Mouse (Mus musculus) ovary, adult 2 months (tissue): ENCODE data around the gene Tubgcp6. TPM values are rescaled to one million over a fixed set of nuclear protein-coding genes. Genes with fewer than 3 reads are reported as not detected.

Experiments used
- polyA plus RNA-seq: library from polyadenylated mRNA; depleted of rRNA; stranded (reverse); fragments of >200 nt; gene quantifications from 2 replicates; pipeline ENCODE4 v1.2.3, GENCODE M21; 2012; rRNA removed

The Tubgcp6 gene
- 37.1 and 42.9 TPM in 2 replicates for polyA plus RNA-seq

DNA sequence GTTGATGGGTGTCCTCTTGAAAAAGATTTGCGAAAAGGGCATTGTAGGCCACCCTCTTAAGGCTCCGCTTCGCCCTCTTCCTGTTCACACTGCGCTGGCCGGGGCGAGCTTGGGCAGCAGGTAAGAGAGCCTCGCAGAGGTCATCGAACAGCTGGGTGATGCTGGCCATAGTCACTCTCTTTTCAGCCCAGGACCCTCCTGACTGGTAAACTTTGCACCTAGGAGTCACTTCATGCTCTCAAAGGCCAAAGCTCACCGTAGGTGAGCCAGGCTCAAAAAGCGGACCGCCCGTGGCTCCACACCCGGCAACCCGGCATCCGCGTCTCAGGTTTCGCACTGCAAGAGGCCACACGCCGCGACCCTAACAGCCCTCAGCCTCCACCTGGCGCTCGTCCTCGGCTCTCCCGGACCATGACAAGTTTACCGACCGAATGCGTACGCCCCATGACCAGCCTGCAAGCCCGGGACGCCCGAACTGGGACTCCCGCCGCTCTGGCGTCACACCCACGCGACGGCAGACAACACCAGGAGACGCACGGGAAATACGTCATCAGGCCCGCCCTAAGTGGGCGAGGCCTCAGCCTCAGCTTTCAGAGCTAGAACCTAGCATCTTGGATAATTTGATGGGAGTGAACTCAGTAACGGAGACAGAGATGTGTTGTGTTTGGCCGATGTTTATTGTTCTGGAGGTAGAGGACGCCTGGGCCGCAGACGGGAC lies at the start of gene Tubgcp6:
Gene Tubgcp6 (minus strand): TSS at position 464 of the 718 bp plus-strand sequence.

DNA sequence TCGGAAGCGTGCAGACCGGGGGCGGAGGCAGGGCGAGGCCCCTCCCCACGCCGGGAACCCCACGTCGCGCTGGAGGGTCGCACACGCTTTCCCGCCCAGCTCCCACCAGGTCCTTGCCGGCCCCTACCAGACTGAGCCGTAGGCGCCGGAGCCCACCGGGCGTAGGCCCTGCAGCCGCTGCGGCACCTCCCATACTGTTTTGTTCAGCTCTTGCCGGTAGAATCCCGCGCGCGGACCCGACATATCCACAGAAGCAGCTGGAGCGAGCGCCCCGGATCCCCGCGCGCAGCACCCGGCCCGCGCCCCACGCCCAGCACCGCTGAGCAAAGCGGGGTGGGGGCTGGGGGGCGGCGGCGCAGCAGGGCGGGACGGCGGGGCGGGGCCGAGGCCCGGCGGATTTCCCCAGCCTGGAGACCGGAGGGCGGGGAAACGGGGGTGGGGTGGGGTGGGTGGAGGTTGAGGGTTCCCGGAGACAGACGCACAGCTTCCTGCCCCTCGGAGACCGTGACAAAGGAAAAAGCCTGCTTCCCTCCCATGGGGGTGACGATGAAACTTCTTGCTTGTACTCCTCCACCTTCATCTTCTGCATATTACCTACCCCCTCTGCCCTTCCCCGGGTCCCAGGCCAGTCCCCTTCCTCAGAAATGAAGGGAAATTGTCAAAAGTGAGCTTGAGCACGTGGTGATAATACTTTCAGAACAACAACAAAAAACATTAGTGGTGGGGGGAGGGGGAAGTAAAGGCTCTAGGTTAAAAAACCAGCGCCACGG lies 26.5 kb upstream of the Tubgcp6 start, which contains the start of gene Mapk11:
Gene Mapk11 (minus strand): TSS at position 358 of the 770 bp plus-strand sequence.

DNA sequence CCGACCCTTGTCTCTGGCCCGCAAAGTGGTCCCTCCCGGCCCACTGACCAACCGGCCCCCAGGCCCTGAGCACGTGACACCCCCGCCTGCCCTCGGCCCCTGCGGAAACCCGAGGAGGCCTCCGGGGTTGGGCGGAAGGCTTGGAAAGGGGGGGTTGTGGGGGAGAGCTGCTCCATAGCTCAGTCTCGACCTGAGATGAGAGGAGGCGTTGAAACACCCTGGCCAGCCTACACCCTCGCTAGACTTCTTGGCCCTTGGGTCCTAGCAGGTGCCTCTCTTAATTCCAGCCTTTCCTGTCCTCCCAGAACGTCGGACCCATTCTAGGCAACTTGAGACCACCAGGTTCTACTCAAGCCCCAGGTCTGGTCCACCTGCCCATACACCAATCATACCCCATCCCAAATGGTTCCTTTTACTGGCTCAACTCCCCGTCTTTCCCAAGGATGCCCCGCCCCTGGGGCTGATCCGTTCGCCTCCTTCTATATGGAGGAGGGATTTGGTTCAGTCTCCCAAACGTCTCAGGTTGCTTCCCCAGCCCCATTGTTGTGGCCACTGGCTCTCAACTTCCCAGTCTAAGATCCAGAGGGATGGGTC lies 17.8 kb upstream of the Tubgcp6 start, which contains the start of gene Mapk12:
Gene Mapk12 (minus strand): TSS at position 45 of the 594 bp plus-strand sequence.

DNA sequence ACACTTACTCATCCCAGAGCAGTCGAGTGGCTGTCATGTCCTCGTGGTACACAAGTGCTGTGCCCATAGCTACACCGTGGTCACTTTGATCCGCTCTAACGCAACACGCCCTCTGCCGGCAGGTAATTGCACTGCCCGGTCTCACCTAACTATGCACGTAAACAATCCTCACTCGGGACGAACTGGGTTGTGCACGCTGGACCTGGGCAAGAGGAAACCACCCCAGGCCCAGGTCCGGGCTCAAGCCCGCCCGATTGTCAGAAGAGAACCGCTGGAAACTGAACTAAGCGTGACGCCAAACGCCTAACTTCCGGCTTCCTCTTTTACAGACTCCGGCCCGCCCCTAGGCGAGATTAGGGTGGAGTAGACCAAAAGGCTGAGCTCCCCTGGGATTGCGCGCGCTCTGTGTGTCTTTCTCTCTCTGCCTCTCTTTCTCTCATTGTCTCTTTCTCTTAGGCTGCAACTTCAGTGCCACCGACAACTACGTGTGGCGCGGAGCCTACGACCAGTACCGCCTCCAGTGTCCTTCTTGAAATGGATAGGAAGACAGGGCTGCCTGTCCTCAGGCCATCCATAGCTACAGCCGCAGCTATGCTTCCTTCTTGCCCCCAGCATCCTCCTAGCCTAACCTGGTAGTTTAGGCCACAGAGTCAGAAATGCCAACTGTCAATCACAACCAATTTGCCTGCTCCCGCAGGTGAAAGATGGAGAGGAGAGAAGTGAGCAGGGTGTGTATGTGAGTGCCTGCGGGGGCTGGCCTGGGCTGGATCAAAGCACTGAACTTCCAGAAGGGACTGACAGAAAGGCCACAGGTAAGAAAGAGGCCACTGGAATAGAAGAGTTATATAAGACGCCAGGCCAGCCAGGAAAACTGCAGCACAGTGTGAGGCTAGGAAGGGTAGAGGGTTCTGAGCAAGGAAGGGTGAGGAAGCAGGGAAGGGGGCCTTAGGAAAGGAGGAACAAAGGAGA lies 5.8 kb upstream of the Tubgcp6 start, which contains the start of gene Hdac10:
Gene Hdac10 (minus strand): TSS at position 319 of the 969 bp plus-strand sequence.

DNA sequence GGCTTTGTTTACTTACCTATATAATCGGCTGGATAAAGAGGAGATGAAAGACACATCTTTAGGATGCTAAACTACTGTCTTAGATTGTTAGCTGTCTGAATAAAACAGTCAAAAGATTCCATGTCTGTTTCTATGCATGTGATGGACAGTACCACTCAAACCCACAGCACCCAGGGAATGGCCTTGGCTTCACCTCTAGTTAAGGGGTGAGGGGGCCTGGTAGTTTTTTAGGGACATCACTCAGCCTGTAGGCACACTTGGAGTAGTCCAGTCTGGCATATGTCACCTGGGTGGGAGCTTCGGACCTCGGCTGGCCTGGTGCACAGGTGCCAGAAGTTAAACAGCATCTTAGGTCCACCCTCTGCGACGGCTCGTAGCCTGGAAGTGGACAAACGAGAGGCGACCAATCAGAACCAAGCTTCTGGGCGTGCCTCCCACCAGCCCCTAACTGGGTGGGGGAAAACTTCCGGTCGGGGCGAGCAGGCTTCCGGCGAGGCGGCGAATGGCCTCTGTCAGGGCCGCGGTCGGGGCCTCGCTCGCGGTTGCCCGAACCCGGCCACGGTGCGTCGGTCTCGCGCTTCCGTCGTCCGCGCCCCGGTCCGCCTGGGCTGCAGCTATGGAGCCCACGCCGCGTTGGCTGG lies 34.2 kb downstream of the Tubgcp6 start, which contains the start of gene Selenoo:
Gene Selenoo (plus strand): TSS at position 478 of the 641 bp plus-strand sequence.

DNA sequence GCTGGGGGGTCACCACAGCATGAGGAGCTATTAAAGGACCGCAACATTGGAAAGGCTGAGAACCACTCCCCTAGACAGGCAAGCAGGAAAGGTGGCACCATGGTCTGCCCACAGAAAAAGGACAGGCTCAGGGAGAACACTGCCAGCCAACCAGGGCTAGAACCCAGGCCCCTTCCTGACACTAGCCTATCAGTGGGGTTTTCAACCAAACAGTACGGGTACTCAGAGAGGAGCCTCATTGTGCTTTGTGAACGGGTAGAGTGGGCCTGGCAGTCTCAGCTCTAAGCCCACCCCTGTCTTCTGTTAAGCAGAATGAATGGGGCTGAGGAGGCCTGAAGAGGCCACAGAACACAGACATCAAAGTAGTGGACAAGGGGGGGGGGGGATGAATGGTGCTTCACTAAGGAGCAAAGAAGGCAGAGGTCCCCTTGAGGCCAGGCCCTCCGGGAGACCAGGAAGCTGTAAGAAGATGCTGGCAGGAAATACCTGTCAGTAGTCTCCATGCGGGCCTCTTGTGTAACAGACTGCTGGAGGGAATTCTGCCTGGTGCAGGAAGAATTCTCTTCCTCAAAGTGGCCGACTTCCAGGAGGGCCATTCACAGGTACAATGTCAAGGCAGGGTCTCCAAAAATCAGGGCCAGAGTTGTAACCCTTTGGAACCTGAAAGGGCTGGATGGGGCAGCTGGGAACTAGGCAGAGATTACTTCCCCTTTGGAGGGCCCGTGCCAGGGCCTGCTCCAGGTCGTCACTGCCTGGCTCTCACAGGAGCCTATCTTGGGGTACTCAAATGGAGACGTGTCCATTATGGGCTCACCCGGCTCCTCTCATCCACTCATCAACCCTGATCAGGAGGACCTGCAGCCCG lies 48.1 kb downstream of the Tubgcp6 start, which contains the start of gene Trabd:
Gene Trabd (plus strand): TSS at position 512 of the 865 bp plus-strand sequence.

DNA sequence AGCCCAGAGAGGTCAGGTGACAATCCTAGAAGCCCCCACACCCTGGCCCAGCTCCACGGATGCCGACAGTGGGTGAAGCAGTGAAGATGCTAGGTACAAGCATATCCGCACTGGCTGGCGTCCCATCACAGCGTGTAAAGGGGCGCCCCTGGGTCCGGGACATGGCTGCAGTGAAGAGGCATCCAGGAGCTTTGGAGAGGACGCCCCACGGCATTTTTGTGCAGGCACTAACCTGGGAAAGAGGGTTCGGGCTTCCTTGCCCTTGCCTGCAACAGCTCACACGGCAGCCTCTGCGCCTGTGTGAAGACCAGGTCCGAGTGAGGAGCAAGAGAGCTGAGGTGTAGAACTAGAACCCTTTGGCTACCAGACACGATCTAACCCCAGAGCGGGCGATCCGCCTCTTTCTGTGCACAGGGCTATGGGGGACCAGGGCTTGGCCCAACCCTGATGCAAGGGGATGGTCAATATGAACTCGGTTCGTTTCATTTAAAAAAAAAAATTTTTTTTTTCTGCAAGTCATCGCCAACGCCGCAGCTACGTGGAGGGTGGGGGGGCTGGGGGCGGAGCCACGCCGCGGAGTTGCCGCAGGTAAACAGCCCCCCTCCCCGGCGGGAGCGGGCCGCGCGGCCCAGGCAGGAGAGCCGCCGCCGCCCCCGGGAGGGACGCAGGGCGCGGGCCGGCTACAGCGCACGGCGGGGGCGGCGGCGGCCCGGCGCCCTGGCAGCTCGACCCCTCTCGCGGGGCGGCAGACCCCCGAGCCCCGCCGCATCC lies 63.6 kb downstream of the Tubgcp6 start, which contains the start of gene Panx2:
Gene Panx2 (plus strand): TSS at position 574 of the 771 bp plus-strand sequence.

Other genes starting within 250 kb of the Tubgcp6 start
- gene Ttll8, start 168.7 kb downstream of the Tubgcp6 start, polyA plus RNA-seq, result 0.20 and 0.26 TPM in 2 replicates
- gene Mlc1, start 144.1 kb downstream of the Tubgcp6 start, polyA plus RNA-seq, result 2.1 and 2.5 TPM in 2 replicates
- 0.34 and 0.67 TPM in 2 replicates for gene Mov10l1, start 140.2 kb downstream of the Tubgcp6 start, polyA plus RNA-seq
- gene Panx2, start 63.4 kb downstream of the Tubgcp6 start, polyA plus RNA-seq, result 0.62 and 0.70 TPM in 2 replicates
- 58.9 and 62.0 TPM in 2 replicates for gene Trabd, start 48.0 kb downstream of the Tubgcp6 start, polyA plus RNA-seq
- 73.6 and 94.2 TPM in 2 replicates for gene Selenoo, start 34.0 kb downstream of the Tubgcp6 start, polyA plus RNA-seq
- 42.8 and 50.8 TPM in 2 replicates for gene Hdac10, start 5.6 kb upstream of the Tubgcp6 start, polyA plus RNA-seq
- gene Mapk12, start 17.6 kb upstream of the Tubgcp6 start, polyA plus RNA-seq, result 6.4 and 7.5 TPM in 2 replicates
- 7.5 and 9.2 TPM in 2 replicates for gene Mapk11, start 26.5 kb upstream of the Tubgcp6 start, polyA plus RNA-seq
- gene Plxnb2, start 57.7 kb upstream of the Tubgcp6 start, polyA plus RNA-seq, result 252 and 286 TPM in 2 replicates
- gene Dennd6b, start 73.4 kb upstream of the Tubgcp6 start, polyA plus RNA-seq, result 28.0 and 31.9 TPM in 2 replicates
- 197 and 489 TPM in 2 replicates for gene Ppp6r2, start 88.4 kb upstream of the Tubgcp6 start, polyA plus RNA-seq
- gene Sbf1, start 192.2 kb upstream of the Tubgcp6 start, polyA plus RNA-seq, result 256 and 291 TPM in 2 replicates
- 10.3 and 12.0 TPM in 2 replicates for gene Adm2, start 199.6 kb upstream of the Tubgcp6 start, polyA plus RNA-seq
- 29.3 and 44.2 TPM in 2 replicates for gene Miox, start 211.3 kb upstream of the Tubgcp6 start, polyA plus RNA-seq
- 61.3 and 76.7 TPM in 2 replicates for gene Lmf2, start 232.5 kb upstream of the Tubgcp6 start, polyA plus RNA-seq
- 210 and 215 TPM in 2 replicates for gene Ncaph2, start 232.6 kb upstream of the Tubgcp6 start, polyA plus RNA-seq